Mouse (Mus musculus) adrenal gland, postnatal 4 days (tissue): ENCODE data around the gene Slc35g2. TPM values are rescaled to one million over a fixed set of nuclear protein-coding genes. Genes with fewer than 3 reads are reported as not detected.

ENCODE experiments used
- DNase-seq, 2 experiments: peaks; one replicate each; pipeline ENCODE4 v3.0.0; 2021 to 2022; ENCODE audit warnings: low spot score in 2 of 2, mixed read lengths in 2 of 2
- long read RNA-seq, 2 experiments: library from polyadenylated mRNA; stranded (forward); transcript quantifications; one replicate each; pipeline ENCODE4 v2.0.0; 2021
- total RNA-seq, 2 experiments: library from RNA; stranded (reverse); gene quantifications; 2 replicates each; pipeline ENCODE4 v1.2.3; 2021

Gene Slc35g2
- total RNA-seq = 1 to 10 TPM; 8.7 to 9.5 TPM
- long read RNA-seq, experiment 1, transcript Slc35g2-201 (2 exons, 1,590 nt) = major isoform, 6 of 8 reads
- long read RNA-seq, experiment 1, partial matches to known transcripts = 0 of 8 reads
- long read RNA-seq, experiment 1, other reads (novel, unspliced or antisense) = 2 of 8 reads
- long read RNA-seq, experiment 2, transcript Slc35g2-201 (2 exons, 1,590 nt) = major isoform, 9 of 9 reads
- long read RNA-seq, experiment 2, partial matches to known transcripts = 0 of 9 reads
- long read RNA-seq, experiment 2, other reads (novel, unspliced or antisense) = 0 of 9 reads

DNA sequence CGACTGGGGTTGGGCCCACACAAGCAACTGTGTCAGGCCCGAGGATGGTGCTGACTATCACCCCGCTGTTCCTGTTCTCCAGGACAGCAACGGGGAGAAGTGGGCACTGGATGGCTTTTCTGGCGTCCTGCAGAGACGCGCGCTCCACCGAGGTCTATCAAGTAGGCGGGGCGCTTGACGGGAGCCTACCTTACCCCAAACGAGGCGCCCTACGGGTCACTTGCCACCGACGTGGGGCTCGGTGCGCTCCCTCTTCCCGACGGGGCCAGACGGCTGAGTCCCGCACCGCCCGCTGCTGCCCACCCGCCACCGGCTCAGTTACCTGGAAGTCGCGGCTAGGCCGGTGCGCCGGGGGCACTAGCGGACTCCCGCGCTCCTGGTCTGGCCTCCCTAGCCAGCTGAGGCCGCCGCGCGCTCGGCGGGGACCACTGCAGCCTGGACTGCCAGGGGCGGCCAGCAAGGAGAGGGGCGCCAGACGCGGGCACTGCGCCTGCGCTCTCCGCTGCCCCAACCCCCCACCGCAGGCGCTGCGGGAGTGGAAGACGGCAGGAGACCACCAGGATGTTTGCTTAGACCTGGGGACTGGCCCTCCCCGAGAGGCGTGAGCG lies at the start of gene Slc35g2:
Slc35g2 (minus strand) TSS at position 465 of the 608 bp plus-strand sequence.
- DNase-seq = peak; percentile 16 to 17

DNA sequence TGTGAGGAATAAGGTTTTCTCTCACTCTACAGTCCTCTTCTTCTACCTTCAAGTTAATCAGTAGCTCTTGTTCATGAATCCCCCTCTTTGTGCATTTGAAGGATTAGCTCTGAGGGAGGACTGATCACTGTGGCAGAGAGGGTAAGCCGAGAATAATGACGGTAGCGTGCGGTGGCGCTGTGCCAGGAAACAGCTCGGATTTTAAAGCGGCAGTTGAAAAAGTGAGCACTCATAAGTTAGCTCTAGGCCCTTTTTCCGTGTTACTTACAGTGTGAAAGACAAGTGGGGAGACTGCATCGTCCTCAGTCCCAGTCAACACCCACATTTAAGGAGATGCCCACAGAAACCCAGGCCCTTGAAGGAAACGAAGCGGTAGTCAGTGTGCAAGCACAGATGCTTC lies 46.1 kb upstream of the Slc35g2 start:
- no peak for DNase-seq

GRCm38 (mm10) chr9:100613501-100614071 lies 42.7 kb upstream of the Slc35g2 start:
- DNase-seq = no peak

- no peak for DNase-seq
These were observed 35.2 kb upstream of the Slc35g2 start for GRCm38 (mm10) chr9:100605985-100606554.

GRCm38 (mm10) chr9:100605522-100605921 lies 34.6 kb upstream of the Slc35g2 start:
- no peak for DNase-seq

DNA sequence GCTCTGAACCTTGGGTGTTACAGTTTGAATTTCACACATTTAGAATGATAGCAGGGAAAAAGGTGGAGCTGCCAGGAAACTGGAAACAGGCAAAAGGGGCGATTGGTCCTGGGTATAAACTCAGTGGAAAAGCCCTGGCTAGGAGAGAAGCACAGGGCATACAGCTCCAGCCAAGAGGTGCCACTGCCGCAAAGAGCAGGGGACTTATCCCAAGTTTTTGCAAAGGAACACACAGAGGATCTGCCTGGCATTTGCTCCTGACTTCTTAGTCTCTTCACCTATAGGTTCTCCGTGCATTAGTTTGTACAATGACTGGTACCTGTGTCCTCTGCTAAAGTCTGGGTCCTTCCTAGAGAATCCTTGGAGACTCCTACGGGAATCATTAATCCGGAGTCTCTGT lies 32.3 kb upstream of the Slc35g2 start:
- DNase-seq = no peak

DNA sequence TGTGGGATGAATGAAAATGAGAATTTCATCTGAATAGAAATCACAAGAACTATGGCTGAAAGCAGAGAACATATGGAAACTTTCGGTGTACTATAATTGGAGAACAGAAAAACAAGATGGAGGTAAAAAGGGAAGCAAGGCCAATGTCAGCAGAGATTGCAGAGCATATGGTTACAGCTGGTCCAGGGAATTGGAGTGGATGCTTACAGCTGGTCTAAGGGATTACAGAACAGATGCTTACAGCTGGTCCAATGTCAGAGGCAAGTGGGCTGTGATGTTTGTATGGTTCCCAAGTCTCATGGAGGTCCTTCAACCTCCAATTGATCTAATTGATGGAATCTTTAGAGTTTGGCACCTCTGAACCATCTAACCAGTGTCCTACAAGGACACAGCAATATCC lies 31.2 kb upstream of the Slc35g2 start:
- DNase-seq = no peak

DNA sequence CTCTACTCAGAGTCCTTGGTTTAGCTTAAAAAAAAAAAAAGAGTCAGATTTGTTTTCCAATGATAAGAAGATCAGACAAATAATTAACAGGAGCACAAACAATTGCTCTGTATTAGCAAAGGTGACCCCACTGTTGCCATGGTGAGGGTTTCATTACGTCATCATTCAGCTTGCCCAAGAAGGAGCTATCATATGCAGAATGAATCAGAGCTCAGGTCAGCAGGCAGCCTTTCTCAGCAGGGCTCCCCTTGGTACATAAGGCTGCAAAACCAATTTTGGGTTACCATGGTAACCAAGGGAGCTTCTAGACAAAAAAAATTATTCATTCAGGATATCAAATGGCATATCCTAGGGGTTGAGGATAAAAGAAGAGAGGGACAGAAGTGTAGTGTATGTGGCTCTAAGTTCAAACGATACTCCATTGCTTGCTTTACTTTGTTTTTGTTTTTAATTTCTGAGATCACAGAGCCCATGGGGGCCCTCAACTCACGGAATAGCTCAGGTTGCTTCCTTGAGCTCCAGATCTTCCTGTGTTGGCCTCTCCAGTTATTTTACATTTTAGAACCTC lies 29.0 kb upstream of the Slc35g2 start:
- no peak for DNase-seq

DNA sequence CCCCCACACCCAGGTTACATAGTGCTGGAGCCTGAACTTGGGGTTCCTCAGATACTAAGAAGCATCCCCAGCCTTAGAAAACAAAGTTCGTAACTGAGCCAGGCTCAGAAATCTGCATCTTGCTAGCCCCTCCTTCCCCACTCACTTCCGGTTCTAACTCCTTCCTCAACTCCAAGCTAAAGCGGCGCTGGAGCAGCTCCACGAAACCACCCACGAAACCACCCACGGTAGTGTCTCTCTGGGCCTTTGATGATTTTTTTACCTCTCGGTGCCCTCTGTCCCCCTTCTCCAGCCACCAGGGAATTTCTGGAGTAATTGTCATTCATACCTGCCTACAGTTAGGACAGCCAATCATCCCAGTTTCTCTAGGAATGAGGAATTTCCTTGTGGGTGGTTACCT lies 26.7 kb upstream of the Slc35g2 start, which contains the start of gene Stag1:
Stag1 (plus strand) TSS at position 253 of the 400 bp plus-strand sequence.
- DNase-seq = no peak

GRCm38 (mm10) chr9:100596317-100596716 lies 25.4 kb upstream of the Slc35g2 start:
- no peak for DNase-seq

DNA sequence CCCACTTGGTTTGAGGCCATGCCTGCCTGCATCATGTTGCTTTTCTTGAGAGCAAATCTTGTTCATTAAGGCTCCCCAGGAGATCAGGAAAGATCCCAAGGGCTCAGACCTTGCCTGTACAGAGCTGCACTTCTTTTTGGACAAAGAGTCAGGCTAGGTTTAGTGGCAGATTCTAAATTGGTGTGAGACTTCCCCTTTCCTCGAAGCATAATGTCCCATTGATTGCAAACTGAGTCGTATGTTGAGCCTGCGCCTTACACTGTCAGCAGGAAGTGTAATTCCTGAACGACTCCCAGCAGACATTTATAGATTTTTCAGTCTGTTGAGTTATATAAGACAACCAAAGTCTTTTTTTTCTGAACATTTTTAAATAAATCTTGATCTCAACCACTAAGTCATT lies 19.6 kb upstream of the Slc35g2 start:
- DNase-seq = no peak

DNA sequence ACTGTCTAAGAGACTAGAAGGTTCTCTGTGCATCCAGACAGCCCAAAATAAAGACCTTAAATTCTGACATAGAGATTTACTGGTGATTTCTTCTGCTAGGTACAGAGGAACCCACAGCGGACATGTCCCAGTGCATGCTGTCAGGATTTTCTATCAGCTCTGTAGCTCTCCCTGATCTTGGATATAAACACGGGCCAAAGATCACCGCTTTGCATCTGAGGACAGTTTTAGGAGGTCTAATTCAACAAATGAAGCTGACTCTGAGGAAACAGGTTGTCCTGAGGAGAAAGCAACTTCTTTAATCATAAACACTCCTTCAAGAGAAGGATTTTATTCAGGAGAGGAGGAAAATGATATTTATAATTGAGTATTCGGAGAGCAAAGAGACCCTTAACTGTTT lies 13.1 kb upstream of the Slc35g2 start:
- DNase-seq = no peak

DNA sequence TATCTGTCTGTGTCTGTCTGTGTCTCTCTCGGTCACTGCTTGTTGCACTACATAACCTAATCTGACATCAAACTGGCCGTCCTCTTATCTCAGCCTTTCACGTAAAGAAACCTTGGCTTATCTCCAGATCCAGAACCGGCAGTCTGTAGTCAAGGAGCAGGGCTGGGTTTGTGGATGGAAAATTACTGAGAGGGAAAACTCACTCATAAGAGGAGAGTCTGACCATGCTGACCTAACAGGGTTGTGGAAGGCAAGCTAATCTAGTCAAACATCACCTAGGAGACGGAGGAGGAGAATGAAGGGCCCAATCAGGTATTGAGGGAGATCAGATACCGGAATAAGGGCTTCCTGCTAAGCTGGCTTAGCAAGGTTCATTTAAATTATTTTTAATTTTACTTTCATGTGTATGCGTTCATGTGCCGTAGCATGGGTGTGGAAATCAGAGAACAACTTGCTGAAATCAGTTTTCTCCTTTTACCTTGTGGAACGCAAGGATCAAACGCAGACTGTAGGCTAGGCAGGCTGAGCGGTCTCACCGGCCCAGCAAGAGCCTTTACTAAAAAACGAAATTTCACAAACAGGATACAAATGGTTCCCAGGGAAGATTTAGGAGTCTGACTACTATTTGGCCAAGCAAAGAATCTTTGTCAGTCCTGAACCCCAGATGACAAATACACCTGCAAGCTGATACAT lies 12.1 kb upstream of the Slc35g2 start:
- DNase-seq = peak in 1 of 2 experiments; percentile 15

DNA sequence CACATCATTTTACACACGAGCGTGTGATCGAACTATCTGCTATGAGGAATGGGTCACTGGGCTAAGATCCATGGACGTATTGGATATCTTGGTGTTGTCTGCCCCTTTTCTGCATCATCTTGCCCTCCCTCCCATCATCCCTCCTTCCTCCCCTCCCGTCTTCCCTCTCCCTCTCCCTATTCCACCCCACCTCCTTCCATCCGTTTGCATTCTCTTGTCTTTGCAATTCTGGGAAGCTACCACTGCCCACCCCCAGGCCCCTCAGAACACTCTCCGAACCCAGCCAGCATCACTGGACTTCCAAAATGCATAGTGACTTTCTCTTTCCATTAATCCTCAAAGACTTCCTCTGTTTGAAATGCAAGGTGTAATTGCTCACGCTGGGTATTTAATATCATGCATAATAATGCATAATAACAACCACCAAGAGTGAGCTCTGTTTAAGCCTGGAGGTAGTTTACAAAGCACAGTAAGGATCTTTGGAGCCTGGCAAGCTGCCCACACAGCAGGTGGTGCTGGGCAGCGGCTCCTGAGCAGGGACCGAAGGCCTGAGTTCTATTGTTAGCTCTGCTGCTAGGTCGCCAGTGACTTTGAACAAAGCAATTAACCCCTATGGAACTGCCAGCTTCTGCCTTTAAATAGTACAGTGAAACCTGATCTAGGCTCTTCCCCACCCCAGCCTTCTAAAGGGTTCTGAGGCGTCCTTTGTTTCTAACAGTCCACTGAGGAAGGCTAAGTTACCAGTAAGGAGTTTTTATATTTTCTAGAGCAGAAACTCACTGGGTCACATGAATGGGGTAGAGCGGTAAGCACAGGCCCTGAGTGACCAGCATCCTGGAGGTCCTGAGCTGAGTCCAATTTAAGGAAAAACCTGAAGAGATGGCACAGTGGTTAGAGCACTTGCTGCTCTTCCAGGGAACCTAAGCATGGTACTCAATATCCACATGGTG lies 10.9 kb upstream of the Slc35g2 start:
- DNase-seq = no peak

- no peak for DNase-seq
These were observed 9.4 kb upstream of the Slc35g2 start for GRCm38 (mm10) chr9:100580196-100580740.

DNA sequence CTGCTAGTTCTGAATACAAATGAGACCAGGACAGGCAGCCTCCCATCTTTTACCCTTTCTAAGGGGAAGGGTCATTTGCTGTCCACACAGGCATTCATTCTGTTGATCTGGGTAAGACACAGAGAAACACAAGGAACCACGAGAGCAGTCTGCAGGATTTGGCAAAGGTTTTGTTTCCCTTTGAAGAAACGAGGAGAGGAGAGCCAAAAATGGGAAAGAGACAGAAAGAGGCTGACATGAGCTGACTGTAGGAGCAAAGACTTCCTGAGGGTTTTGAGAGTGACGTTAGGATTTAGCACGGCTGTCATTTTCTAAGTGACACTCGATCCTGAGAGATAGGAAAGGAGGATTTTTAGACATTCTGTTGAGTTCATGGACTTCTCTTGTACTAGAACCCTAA lies 3.1 kb upstream of the Slc35g2 start:
- no peak for DNase-seq

DNA sequence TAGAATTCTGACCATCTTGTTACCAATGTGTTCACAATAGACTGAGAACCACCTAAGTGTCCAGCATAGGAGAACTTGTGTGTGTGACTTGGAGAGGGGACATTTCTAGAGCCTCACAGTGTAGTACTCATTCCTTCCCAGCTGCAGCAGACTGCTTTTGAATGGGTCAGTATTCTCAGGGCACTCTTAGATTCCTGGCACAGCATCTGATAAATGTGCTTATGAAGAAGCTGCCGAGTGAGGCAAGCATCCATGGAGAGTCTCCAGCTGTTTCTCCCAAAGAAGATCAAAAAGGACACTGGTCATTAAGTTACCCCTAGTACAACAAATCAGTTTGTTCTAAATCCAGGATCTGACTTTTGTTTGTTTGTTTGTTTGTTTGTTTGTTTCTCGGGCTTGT lies 2.4 kb upstream of the Slc35g2 start:
- DNase-seq = no peak

- no peak for DNase-seq
These were observed 621 bp upstream of the Slc35g2 start for GRCm38 (mm10) chr9:100571511-100571910.

- DNase-seq = peak; percentile 15 to 21
These were observed 878 bp downstream of the Slc35g2 start for GRCm38 (mm10) chr9:100569798-100570625.
